ENCODE assay signal across 16 mouse cellular contexts in the genomic region with DNA sequence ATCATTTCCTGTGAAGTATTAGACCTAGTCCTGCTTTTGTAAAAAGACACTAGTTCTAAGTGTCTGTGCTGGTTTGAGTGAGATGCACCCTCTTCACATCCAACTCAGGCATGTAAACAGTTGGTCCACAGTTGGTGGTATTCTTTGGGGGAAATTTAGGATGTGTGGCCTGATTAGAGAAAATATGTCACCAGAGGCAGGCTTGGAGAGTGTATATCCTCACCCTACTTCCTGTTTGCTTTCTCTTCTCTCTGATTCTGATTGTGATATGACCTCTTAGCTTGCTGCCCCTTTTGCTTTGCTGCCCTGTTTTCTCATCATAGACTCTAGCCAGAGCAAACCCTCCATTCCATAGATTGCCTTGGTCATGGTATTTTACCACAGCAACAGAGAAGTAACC.
"Had no signal": no experiment of that assay in that cellular context is flagged by ENCODE, and none has a peak within 500 bp of the region (broad histone marks: within the 10 kb centered on the region; RNA-seq: fewer than 3 reads in every experiment).

No protein-coding gene starts in this region.

- H3K4me1 ChIP-seq: limb, embryonic 10.5 days had no signal

- H3K4me3 ChIP-seq: layer of hippocampus, adult 2 months; limb, embryonic 10.5 days; liver, embryonic 15.5 days; myocyte; neural tube, embryonic 15.5 days had no signal

- H3K36me3 ChIP-seq: limb, embryonic 10.5 days; liver, embryonic 15.5 days; neural tube, embryonic 15.5 days had no signal

- H3K27ac ChIP-seq: layer of hippocampus, adult 2 months; limb, embryonic 10.5 days; liver, embryonic 15.5 days; neural tube, embryonic 15.5 days had no signal

- H3K27me3 ChIP-seq: liver, embryonic 15.5 days; neural tube, embryonic 15.5 days had no signal

- DNase-seq: kidney, postnatal 10 days; kidney, postnatal 4 days; lung, embryonic 14.5 days; lung, postnatal 10 days; lung, postnatal 4 days; midbrain, embryonic 14.5 days; right cerebral cortex, adult 18-20 months; right cerebral cortex, postnatal 4 days; spleen, adult 18-20 months; thymus, adult 18-20 months; thymus, postnatal 36 days had no signal
